Mouse (Mus musculus) yolk sac, embryonic 10.5 days (tissue): Measurements from ENCODE around the gene Pstpip1.

Source experiments
- DNase-seq: peaks from one replicate; pipeline ENCODE4 v3.0.0-alpha.2; 2017; ENCODE audit warnings: low spot score

Gene Pstpip1

DNA sequence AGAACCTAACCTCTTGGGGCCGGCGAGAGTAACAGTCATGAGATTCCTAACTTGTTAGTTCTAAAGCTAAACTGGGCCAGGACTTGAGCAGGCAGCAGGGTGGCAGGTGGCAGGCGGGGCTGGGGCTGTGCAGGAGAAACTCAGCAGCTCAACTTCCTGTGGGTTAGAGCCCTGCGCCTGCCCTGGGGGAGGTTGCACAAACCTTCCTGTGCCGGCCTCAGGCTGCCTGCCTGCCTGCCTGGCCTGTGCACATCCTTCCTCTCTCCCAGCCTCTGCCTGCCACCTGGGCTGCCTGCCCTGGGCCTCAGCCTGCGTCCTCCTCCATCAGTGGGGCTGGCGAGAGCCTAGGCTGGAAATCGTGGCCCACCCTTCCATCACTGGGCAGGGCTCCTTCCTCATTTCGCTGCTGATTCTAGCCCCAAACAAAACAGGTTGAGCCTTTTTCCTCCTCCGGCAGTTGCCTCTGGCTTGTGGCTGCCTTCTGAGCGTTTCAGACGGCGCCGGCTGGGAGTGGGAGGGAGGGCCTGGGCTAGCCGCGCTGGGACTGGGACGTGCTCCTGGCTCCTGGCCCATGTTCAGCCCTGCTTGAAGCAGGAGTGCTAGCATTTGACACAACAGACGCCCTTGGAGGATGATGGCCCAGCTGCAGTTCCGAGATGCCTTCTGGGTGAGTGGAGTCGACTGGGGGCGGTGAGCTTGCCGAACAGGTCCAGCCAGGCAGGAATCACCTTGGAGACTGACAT lies at the start of gene Pstpip1:
TSS of gene Pstpip1 (plus strand) at position 185 of the 743 bp plus-strand sequence.
- DNase-seq, result no peak

DNA sequence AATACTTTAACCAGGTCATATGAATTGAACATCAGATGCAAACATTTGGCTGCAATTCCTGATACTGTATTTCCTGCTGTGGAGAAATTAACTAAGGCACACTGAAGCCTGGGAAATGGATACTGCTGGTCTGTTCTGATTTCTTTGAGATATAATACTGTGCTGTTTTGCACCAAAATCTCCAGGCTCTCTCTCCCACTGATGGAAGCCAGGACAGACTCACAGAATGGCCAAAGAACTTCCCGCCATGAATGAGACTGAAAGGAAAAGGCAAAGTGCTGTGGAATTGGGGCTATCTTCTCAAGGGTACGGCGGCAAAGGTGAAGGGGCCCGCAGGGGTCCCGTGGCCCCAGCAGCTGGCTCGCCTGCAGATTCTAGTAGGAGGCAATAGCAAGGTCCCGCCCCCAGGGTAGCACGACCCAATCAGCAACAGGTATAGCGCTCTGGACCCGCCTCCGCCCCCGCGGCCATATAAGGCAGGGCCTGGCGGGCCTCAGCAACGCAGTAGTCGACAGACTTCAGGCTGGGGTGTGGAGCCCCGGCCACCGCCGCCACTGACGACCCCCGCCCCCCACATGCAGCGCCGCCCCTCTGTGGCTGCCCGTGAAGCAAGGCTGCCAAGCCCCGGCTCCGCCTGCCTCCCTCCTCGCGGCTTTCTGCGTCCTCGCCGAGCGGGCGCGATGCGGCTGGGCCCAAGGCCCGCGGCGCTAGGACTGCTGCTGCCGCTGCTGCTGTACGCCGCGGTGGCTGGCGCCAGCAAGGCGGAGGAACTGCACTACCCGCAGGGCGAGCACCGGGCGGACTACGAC lies 48.2 kb upstream of the Pstpip1 start, which contains the start of gene Rcn2:
TSS of gene Rcn2 (plus strand) at position 474 of the 809 bp plus-strand sequence.
- peak; percentile 96 for DNase-seq

DNA sequence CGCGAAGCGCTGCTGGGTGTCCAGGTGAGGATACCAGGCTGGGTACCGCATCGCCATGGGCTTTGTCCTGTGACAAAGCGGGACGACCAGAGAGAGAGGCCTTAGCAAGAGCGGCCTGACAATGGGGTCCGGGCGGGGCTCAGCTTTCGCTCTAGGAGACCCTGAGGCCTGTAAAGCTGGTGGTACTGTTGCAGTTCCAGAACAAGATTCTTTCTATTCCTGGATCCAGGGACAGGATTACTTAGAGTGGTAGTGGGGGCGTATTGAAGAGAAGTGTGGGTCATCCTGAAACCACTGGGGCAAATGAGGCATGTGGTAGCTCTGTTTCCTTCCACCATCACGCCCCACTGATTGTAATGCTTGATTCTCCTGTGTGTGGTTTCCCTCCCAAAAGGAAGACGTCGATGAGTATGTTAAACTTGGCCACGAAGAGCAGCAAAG lies 47.6 kb upstream of the Pstpip1 start:
- DNase-seq, result no peak

DNA sequence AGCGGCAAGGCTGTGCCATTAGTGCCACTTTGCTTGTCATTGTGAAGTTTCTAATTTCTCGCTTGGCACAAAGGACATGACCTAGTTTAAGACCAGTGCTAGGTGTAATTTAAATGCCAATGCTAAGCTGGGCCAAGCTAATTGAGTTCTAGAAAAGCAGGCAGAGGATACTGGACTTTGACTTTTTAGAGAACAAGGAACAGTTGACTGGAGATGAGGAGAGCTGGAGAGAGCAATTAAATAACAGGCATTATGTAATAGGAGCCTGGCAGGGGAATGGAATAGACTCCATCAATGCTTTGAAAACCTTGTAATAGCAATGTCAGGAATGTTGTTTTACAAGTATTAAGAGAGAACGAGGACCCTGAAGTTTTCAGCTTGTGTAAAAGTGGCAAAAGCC lies 36.0 kb upstream of the Pstpip1 start:
- no peak for DNase-seq

DNA sequence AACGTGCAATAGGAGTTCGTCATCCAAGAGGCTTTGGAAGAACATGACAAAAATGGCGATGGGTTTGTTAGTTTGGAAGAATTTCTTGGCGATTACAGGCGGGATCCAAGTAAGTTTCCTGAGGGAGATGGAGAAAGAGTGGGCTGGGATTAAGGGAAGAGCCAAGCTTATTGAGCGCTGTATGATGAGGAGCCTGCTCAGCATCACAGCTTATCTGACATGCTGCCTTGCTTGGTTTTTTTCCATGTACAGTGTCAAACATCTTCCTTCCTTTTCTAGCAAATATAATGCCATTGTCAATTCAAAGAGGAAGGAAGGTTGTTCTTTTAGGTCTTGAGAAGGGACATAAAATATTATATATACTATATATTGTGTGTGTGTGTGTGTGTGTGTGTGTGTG lies 33.6 kb upstream of the Pstpip1 start:
- no peak for DNase-seq

DNA sequence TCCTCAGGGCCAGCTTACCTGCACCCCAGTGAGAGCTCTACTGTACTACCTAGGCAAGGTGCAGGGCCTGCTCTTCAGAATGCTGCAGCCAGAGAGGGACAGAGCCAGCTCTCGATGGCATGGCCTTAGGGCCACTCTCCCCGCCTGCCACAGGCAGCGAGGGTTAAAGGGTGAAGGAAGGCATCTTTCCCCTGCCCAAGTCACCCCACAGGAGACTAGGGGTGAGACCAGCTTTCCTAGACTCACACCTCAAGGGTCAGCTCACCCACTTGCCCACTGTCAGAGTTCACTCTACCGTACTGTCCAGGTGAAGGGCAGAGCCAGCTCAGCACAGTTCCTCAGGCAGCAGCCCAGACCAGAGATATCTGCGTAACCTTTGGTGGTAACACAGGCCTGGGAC lies 27.4 kb upstream of the Pstpip1 start:
- DNase-seq, result no peak

DNA sequence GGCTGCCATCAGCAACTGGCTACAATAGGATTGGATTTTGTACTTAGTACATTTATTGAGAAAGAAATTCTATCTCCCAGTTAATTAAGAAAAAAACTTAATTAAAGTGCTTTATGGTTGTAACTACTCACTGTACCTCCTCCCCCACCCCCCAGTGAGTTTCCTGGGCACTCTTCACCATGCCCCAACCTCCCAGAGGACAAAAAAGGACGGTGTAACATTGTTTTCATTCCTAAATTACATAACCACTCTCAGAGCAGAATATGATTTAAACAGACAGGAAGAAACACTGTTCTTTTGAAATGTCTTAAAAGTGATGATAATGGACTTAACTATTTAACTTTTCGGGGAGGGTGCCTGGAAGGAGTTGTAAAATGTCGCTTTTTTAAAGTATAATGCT lies 24.8 kb upstream of the Pstpip1 start:
- DNase-seq, result no peak

DNA sequence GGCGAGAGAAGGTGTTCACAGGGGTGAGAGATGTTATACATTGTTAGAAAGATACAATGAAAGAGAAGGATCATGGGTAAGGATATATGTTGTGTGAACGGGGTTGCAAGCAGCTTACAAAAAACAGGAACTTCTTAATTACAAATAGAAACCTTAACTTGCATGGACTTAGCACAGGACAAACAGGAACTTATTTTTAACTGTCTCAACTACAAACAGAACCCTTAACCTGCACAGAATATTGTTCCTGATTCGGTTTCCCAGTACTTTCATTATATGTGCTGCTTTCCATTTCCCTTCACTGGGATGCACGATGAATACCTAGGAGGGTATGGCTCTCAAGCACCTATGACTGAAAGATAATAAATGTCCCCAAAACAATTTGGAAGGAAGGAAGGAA lies 21.8 kb upstream of the Pstpip1 start:
- DNase-seq, result no peak

DNA sequence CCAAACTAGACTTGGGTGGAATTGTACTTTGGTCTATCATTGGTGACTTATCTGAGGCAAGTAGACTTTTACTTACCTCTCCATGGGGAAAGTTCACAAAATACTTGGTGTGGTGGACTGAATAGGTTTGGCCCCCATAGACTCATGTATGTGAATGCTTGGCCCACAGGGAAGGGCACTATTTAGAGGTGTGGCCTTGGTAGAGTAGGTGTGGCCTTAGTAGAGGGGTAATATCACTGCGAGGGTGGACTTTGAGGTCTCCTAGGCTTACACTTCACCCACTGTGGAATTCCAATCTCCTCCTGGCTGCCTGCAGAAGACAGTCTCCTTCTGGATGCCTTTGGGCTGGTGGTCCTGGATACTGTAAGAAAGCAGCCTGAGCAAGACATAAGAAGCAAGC lies 21.1 kb upstream of the Pstpip1 start:
- DNase-seq, result no peak

DNA sequence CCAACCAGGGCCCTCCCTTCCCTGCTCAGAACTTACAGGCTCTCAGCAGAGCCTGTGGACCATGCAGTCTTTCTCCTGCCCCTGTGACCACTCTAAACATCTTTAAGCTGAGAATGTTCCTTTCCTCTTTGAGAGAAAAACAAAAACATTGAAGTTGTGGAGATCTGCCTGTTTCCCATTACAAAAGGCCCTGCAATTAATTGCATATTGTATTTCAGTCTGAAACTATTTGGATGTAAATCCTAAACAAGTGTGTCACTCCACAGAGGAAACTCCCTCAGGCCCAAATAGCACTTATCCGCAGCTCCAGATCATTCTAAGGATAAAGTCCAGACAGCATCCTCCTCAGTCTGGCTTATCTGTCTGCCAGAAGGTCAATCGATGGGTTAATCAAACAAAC lies 16.9 kb upstream of the Pstpip1 start:
- DNase-seq, result no peak

DNA sequence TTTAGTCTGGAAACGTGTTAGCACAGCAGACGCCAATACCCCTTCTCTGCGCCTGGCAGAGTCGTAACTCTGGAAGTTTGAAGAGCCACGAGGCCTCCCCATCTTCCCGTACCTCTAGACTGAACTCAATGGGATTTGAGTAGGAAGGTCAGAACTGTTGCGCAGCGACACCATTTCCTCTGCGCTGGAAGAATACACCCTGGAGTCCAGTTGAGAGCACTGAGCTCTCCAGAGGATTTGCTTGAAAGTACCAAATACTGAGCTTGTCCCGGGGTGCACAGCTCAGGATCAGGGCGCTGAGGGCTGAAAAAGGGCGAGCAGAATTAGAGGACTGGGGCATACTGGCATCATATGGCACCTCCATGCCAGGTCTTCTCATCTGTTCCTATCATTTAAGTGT lies 14.9 kb upstream of the Pstpip1 start:
- no peak for DNase-seq

DNA sequence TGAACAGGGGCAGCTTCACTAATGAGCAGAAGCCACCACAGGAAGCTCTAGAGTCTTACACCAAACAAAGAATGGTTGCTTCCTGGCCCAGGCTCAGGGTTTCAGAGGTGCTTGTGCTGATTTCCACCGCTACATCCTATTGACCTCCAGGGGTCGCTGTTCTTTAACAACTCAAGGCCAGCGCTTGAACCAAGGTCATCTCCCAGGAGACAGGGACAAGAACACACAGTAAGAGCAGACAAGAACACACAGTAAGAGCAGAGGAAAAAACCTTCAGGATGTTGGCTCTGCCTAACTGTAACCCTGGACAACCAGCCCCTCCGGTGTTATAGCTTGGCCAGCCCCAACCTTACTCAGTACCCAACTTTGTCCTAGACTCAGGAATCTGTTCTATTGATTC lies 14.5 kb upstream of the Pstpip1 start:
- peak; percentile 71 for DNase-seq

DNA sequence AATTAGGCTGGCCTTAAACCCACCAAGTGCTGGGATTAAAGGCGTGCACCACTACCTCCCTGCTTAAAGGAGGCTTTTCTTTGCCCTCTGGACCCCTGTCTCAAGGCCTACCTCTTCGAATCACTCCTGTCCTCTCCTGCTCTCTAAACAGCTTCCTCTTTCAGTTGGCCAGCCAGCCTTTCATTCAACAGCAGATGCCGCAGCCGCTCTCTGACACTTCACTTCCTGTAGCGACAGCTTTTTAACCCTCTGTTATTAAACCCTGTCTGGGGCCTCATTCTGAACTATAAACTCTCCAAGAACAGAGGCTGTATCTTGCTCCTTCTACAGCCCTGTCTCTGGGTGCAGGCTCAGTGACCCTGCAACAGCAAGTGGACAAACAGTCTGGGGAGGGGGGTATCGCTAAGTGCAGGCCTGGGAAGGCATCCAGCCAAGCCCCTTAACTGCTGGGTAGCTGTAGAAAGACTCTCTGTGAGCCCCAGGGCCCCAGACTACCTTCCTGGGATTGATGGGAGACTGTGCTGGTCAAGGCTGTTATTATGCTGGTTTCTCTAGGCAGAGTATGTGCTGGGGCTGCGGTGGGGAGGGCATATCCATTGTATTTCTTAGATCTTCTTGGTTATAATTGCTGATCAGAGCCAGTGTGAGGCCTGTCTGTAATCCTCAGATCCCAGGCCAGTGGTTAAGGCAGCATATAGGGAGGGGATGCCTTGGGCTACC lies 13.7 kb upstream of the Pstpip1 start:
- DNase-seq, result peak; percentile 15

DNA sequence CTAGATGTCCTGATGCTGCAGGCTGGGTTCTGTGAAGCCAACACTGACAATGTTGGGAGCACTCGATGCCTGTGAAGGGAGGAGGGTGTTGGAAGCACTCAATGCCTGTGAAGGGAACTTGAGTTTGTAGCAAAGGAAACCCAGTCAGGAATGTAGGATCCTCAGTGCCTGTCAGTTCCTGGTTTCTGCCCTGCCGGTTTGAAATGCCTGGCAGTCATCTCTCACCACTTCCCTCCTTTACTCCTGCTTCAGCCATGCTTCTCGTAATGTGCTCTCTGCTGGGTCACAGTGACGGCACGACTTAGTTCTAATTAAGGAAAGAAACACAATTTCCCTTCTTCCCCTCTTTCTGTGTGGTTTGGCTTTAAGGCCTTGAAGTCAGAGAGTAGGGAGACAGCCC lies 10.2 kb upstream of the Pstpip1 start:
- no peak for DNase-seq

DNA sequence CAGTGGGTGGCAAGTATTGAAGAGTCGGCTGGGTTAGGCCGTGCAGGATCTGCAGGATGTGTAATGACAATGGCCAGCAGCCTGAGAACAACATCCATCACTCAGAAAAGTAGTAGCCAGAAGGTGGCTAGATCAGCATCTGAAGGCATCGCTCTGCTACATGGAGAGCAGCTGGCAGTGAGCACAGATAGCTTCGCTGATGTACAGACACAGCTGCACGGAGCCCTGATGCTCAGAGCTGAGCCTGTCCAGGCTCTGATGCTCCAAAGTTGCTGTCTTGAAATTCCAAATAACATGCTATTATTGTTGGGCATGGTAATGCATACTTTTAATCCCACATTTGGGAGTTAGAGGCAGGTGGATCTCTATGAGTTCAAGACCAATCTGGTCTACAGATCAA lies 3.2 kb upstream of the Pstpip1 start:
- no peak for DNase-seq

DNA sequence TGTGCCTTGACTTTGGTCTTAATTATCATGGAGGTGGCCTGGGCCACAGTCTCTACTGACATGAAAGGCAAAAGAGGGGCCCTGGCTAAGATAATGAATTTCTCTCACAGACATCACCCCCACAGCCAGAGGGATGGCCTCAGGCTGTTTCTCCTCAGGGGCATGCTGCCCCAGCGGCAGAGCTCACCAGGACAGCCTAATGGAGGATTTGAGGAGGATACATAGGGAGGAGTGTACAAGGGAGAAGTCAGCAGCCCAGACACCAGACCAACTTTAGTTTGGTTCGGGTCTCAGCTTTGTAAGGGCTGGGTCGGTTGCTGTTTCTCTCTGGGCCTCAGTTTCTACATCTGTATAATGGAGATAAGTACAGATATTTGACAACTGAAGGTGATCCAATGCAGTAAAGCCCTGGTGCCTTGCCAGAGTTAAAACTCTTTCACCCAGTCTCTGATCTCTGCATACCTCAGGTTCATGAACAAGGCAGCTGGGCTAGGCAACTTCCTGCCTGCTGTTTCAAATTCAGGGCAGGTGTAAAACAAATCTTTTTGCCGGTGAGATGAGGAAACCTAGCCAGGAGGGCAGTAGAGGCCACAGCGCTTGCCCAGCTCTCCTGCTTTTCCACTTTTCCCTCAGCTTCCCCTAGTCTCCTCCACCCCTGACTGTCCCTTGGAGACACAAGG lies 924 bp downstream of the Pstpip1 start:
- DNase-seq, result no peak

DNA sequence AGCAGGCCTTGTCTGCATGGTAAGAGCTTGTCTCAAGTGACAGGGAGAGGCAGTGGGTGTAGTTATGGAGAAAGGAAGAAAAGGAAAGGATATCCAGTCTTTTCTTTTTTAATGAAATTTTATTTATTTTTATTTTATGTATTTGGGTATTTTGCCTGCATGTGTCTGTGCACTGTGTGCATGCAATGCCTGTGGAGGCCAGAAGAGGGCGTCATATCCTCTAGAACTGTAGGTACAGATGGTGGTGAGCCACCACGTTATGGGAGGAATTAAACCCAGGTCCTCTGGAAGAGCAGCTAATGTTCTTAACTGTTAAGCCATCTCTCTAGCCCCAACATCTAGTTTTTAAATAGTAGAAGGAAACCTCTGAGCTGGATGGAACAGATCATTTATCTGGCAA lies 2.3 kb downstream of the Pstpip1 start:
- no peak for DNase-seq

DNA sequence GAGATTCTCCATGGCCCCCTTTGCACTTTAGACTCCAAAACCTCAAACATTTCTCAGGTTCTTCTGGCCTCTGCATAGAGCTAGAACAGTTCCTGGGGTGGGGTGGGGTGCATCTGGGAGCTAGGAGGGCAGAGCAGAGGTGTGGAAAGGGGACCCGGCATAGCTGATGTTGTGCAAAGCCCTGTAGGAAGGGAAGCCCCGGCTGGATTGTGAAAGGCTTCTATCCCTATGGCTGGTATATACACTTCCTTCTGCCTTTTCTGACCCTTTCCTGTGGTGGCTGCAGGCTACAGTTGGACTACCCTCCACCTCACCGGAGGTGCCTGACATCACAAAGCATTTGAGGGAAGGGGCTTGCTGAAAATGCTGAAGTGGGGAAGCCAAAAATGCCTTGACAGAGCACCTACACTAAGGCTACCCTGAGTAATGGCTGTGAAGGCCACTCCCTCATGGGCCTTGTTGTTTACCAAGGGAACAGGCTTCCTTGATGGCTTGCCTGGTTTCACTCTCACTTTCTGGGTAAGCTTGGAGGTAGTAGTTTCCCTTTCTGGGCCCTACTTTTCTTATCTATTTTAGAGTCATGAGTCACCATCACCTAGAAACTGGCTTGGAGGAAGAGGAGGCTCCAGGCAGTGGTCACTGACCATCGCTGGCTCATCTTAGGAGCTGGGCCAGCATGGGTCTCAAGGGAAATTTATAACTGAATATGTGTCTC lies 8.0 kb downstream of the Pstpip1 start:
- no peak for DNase-seq

DNA sequence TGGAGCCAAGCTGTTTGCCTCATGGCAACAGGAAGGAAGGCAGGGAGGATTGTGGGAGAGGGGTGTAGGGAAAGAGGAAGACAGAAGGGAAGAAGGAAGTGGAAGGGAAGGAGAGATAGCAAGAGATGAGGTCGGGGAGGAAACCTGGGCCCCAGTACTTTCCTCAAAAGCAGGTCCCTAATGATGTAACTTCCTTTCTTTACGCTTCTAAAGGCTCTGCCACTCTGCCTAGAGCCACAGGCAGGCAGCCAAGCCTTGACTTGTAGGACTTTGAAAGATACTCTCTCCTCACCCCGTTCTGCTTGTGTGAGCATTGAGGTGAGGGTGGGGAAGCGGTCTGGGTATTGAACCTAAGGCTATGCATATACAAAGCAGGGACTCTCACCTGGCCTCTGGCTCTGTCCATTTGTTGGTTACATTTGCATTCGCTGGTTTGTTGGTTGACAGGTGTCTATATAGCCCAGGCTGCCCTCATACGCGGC lies 10.3 kb downstream of the Pstpip1 start:
- DNase-seq, result no peak

DNA sequence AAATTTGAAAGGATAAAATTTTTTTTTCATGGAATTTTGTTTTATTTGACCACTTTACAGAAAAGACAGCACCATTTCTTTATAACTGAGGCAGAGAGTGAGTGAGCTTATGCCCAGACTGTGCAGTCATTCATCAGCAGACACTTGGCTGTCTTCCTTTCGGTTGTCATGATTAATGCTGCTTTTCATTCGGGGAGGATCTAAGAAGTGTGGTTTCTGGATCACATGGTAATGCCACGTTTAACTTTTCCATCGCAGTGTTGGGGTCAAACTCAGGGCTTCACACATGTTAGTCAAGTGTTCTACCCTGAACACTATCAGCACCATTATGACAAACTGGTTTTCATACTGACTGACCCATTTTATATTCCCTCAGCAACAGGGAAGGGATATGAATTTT lies 11.3 kb downstream of the Pstpip1 start:
- no peak for DNase-seq

DNA sequence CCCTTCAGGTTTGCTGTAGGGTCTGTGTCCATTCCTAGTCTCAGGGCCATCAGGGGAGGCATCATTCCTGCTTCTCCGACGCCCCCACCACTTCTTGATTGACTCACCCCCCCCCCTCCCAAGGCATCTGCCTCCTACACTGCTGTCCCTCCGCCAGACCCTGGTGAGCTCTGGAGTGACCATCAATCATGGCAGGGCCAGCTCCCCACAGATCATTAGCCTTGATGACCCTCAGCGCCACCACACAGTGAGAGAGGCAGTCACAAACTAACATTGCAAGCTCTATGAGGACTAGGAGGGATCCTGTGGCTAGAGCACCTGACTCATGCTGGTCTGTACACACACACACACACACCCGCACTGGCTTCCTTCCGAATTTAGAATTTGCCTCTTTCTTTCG lies 15.2 kb downstream of the Pstpip1 start:
- no peak for DNase-seq
